Mouse (Mus musculus): ENCODE results near the gene Ssbp1.

The Ssbp1 gene

GRCm38 (mm10) chr6:40465710-40466109, 5.4 kb upstream of the Ssbp1 start:
- DNase-seq (ENCODE audit: low spot score): no peak

GRCm38 (mm10) chr6:40471720-40472010, 513 bp downstream of the Ssbp1 start:
- no peak for DNase-seq (ENCODE audit: low spot score)

GRCm38 (mm10) chr6:40476132-40476531, 5.0 kb downstream of the Ssbp1 start:
- no peak for DNase-seq (ENCODE audit: low spot score)

- DNase-seq (ENCODE audit: low spot score): no peak
Observed at GRCm38 (mm10) chr6:40479705-40480104, 8.6 kb downstream of the Ssbp1 start.

GRCm38 (mm10) chr6:40482318-40482717, 11.2 kb downstream of the Ssbp1 start:
- DNase-seq (ENCODE audit: low spot score): no peak

GRCm38 (mm10) chr6:40490933-40491332, 19.8 kb downstream of the Ssbp1 start, which contains the start of gene Tas2r137:
Gene Tas2r137, plus strand, starts transcription at chr6:40491233.
- DNase-seq (ENCODE audit: low spot score): no peak

- DNase-seq (ENCODE audit: low spot score): no peak
Observed at GRCm38 (mm10) chr6:40493229-40493628, 22.1 kb downstream of the Ssbp1 start, which contains the start of gene Tas2r108. Gene Tas2r108, plus strand, starts transcription at chr6:40493529.

- no peak for DNase-seq (ENCODE audit: low spot score)
Observed at GRCm38 (mm10) chr6:40519408-40519807, 48.3 kb downstream of the Ssbp1 start, which contains the start of gene Prss37. Gene Prss37, minus strand, starts transcription at chr6:40519508.

Data from urinary bladder, postnatal 10 days (tissue).